Mouse (Mus musculus) lung, adult 10 weeks (tissue): ENCODE measurements around the gene Il20rb. TPM values are rescaled to one million over a fixed set of nuclear protein-coding genes. Genes with fewer than 3 reads are reported as not detected.

Source experiments
- polyA plus RNA-seq: library from polyadenylated mRNA; stranded (reverse); fragments of 350-450 nt; fragmentation: Illumina TruSeq; extraction: RNeasy Lipid Tissue Mini Kit (QIAGEN cat#74804); gene quantifications from one replicate; pipeline ENCODE4 v1.2.3, GENCODE M21; 2014; ENCODE audit warnings: low read depth, low replicate concordance; ENCODE audit not compliant: insufficient read depth

Gene Il20rb
- polyA plus RNA-seq, result 1.7 TPM

GRCm38 (mm10) chr9:100486431-100486830 is at the start of gene Il20rb:
Gene Il20rb, minus strand, starts transcription at chr9:100486788.

Other genes with a start within 250 kb of the Il20rb start
- 61.6 TPM for gene Nck1, start 59.3 kb upstream of the Il20rb start, polyA plus RNA-seq
- 13.0 TPM for gene Slc35g2, start 84.3 kb upstream of the Il20rb start, polyA plus RNA-seq
- 10.8 TPM for gene Stag1, start 111.0 kb upstream of the Il20rb start, polyA plus RNA-seq